Mouse (Mus musculus): Measurements from ENCODE around the gene Vmn1r111. TPM values are rescaled to one million over a fixed set of nuclear protein-coding genes. Genes with fewer than 3 reads are reported as not detected.
"Not testable (repeated sequence)": the region's sequence is repeated elsewhere in the genome, so short reads cannot be mapped to it uniquely, and the experiment has no call there.

The Vmn1r111 gene
- polyA plus RNA-seq (2015; fragmentation: Nextera tagmentation; extraction: Ambion mirVana): not detected in 2 replicates

DNA sequence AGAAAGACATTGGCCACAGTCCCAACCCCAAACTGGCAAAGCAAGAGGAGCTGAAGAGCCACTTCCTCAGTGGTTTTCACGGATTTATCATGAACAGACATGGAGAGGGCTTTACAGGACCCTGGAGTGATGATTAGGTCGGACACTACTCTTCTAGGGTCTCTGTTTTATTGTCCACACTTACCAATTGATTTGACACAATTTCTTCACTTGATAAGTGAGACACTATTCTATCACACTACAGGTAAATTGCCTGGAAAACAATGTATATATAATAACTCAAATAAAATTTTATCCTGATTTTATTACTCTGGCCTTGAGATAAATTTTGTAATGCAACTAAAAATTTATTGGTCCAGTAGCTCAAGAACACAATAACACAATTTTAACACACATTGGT is at the start of gene Vmn1r111:
Vmn1r111 (minus strand) TSS at position 101 of the 400 bp plus-strand sequence.
- not testable (repeated sequence) for H3K4me1 ChIP-seq (replicated peaks); H3K4me3 ChIP-seq; H3K9me3 ChIP-seq; H3K27ac ChIP-seq (replicated peaks); H3K27me3 ChIP-seq; H3K9ac ChIP-seq; H3K4me2 ChIP-seq; H3K36me3 ChIP-seq; ATAC-seq (ENCODE audit: low read depth)
- WGBS: no CpG with 5 or more reads among the region's 2 CpGs

- H3K27ac ChIP-seq (replicated peaks); H3K36me3 ChIP-seq; H3K9ac ChIP-seq; H3K4me2 ChIP-seq; H3K4me3 ChIP-seq; H3K27me3 ChIP-seq; ATAC-seq (ENCODE audit: low read depth); H3K9me3 ChIP-seq; H3K4me1 ChIP-seq (replicated peaks): not testable (repeated sequence)
- no CpG with 5 or more reads among the region's 1 CpGs for WGBS
Measured at GRCm38 (mm10) chr7:20730524-20730923, 27.5 kb upstream of the Vmn1r111 start, which contains the start of gene Gm10668. Gene Gm10668, minus strand, starts transcription at chr7:20730624.

DNA sequence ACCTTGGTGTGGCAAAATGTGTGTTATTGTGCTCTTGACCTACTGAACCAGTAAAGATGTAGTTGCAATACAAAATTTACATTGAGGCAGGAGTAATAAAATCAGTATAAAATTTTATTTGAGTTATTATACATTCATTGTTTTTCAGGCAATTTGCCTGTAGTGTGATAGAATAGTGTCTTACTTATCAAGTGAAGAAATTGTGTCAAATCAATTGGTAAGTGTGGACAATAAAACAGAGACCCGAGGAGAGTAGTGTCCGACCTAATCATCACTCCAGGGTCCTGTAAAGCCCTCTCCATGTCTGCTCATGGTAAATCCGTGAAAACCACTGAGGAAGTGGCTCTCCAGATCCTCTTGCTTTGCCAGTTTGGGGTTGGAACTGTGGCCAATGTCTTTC is 34.4 kb downstream of the Vmn1r111 start, which contains the start of gene Vmn1r107:
Vmn1r107 (plus strand) TSS at position 301 of the 400 bp plus-strand sequence.
- not testable (repeated sequence) for H3K4me2 ChIP-seq; H3K4me3 ChIP-seq; ATAC-seq (ENCODE audit: low read depth); H3K9ac ChIP-seq; H3K27me3 ChIP-seq; H3K27ac ChIP-seq (replicated peaks); H3K4me1 ChIP-seq (replicated peaks); H3K36me3 ChIP-seq; H3K9me3 ChIP-seq
- no CpG with 5 or more reads among the region's 3 CpGs for WGBS

Other genes starting within 250 kb of the Vmn1r111 start
- not detected in 2 replicates for gene Gm10670, start 228.3 kb downstream of the Vmn1r111 start, polyA plus RNA-seq (2015; fragmentation: Nextera tagmentation; extraction: Ambion mirVana)
- not detected in 2 replicates for gene Vmn1r103, start 192.7 kb downstream of the Vmn1r111 start, polyA plus RNA-seq (2015; fragmentation: Nextera tagmentation; extraction: Ambion mirVana)
- gene Vmn1r104, start 169.4 kb downstream of the Vmn1r111 start, polyA plus RNA-seq (2015; fragmentation: Nextera tagmentation; extraction: Ambion mirVana): not detected in 2 replicates
- gene Gm5726, start 157.5 kb downstream of the Vmn1r111 start, polyA plus RNA-seq (2015; fragmentation: Nextera tagmentation; extraction: Ambion mirVana): not detected in 2 replicates
- gene Gm4141, start 127.0 kb downstream of the Vmn1r111 start, polyA plus RNA-seq (2015; fragmentation: Nextera tagmentation; extraction: Ambion mirVana): not detected in 2 replicates
- not detected in 2 replicates for gene Gm4513, start 104.2 kb downstream of the Vmn1r111 start, polyA plus RNA-seq (2015; fragmentation: Nextera tagmentation; extraction: Ambion mirVana)
- gene Vmn1r107, start 34.3 kb downstream of the Vmn1r111 start, polyA plus RNA-seq (2015; fragmentation: Nextera tagmentation; extraction: Ambion mirVana): not detected in 2 replicates
- gene Gm10668, start 27.4 kb upstream of the Vmn1r111 start, polyA plus RNA-seq (2015; fragmentation: Nextera tagmentation; extraction: Ambion mirVana): not detected in 2 replicates
- gene Vmn1r112, start 68.0 kb upstream of the Vmn1r111 start, polyA plus RNA-seq (2015; fragmentation: Nextera tagmentation; extraction: Ambion mirVana): not detected in 2 replicates
- not detected in 2 replicates for gene Vmn1r113, start 84.1 kb upstream of the Vmn1r111 start, polyA plus RNA-seq (2015; fragmentation: Nextera tagmentation; extraction: Ambion mirVana)
- gene Vmn1r114, start 109.0 kb upstream of the Vmn1r111 start, polyA plus RNA-seq (2015; fragmentation: Nextera tagmentation; extraction: Ambion mirVana): not detected in 2 replicates
- not detected in 2 replicates for gene Vmn1r115, start 141.8 kb upstream of the Vmn1r111 start, polyA plus RNA-seq (2015; fragmentation: Nextera tagmentation; extraction: Ambion mirVana)
- gene Vmn1r116, start 169.0 kb upstream of the Vmn1r111 start, polyA plus RNA-seq (2015; fragmentation: Nextera tagmentation; extraction: Ambion mirVana): not detected in 2 replicates
- gene Vmn1r117, start 180.9 kb upstream of the Vmn1r111 start, polyA plus RNA-seq (2015; fragmentation: Nextera tagmentation; extraction: Ambion mirVana): not detected in 2 replicates
- not detected in 2 replicates for gene Vmn1r118, start 209.1 kb upstream of the Vmn1r111 start, polyA plus RNA-seq (2015; fragmentation: Nextera tagmentation; extraction: Ambion mirVana)